Mouse (Mus musculus) limb, embryonic 10.5 days (tissue): ENCODE results near the gene Elovl3. TPM values are rescaled to one million over a fixed set of nuclear protein-coding genes. Genes with fewer than 3 reads are reported as not detected.

Experiments
- DNase-seq: peaks from one replicate; pipeline ENCODE4 v3.0.0-alpha.2; 2017; ENCODE audit warnings: low spot score
- H3K27ac ChIP-seq: fragments of 300-500 bp; sonication (generic); 2 replicates; pipeline ENCODE4 v1.5.1; 2016; ENCODE audit warnings: mild to moderate bottlenecking
- H3K27me3 ChIP-seq: fragments of 300-500 bp; sonication (generic); 2 replicates; pipeline ENCODE4 v1.6.1; 2016; ENCODE audit warnings: low read depth, mild to moderate bottlenecking; ENCODE audit not compliant: poor library complexity, severe bottlenecking
- H3K36me3 ChIP-seq: fragments of 300-500 bp; sonication (generic); 2 replicates; pipeline ENCODE4 v1.6.1; 2016; ENCODE audit warnings: mild to moderate bottlenecking, moderate library complexity
- H3K4me1 ChIP-seq: fragments of 300-500 bp; sonication (generic); 2 replicates; pipeline ENCODE4 v1.6.1; 2016
- H3K4me3 ChIP-seq: fragments of 300-500 bp; sonication (generic); 2 replicates; pipeline ENCODE4 v1.5.1; 2016; ENCODE audit warnings: mild to moderate bottlenecking, moderate library complexity
- H3K9me3 ChIP-seq: fragments of 300-500 bp; sonication (generic); replicated peaks from 2 replicates; pipeline ENCODE4 v1.6.1; 2016; ENCODE audit warnings: mild to moderate bottlenecking
- WGBS: fragments of 180-500 bp; shearing (Covaris S2); methylation state at CpG from one replicate; pipeline ENCODE4 v1.1.7; 2016; 5-methylcytosine and 5-hydroxymethylcytosine counted together
- polyA plus RNA-seq: library from polyadenylated mRNA; unstranded; fragments of >200 nt; fragmentation: Nextera tagmentation; extraction: Ambion mirVana; gene quantifications from 2 replicates; pipeline ENCODE4 v1.2.1, GENCODE M21; 2016

Elovl3 gene
- polyA plus RNA-seq, 1 experiment from 2014 or later: 0.13 TPM

- no peak for DNase-seq
- 95% methylated on average over 3 of the region's 3 CpGs for WGBS
- H3K4me1 ChIP-seq: no peaks in the 10 kb centered on the region
Observed at GRCm38 (mm10) chr19:46182241-46182640, 50.5 kb downstream of the Elovl3 start.

More at GRCm38 (mm10) chr19:46182241-46182640, 50.5 kb downstream of the Elovl3 start:
- H3K27ac ChIP-seq: no peak overlapping the region
- H3K36me3 ChIP-seq: no peaks in the 10 kb centered on the region
- no peaks in the 10 kb centered on the region for H3K27me3 ChIP-seq
- no peak overlapping the region for H3K4me3 ChIP-seq
- no peaks in the 10 kb centered on the region for H3K9me3 ChIP-seq

Other genes with a start within 250 kb of the Elovl3 start
- 18.0 and 20.1 TPM in 2 replicates for gene Armh3, start 133.4 kb upstream of the Elovl3 start, polyA plus RNA-seq
- gene Hps6, start 128.4 kb upstream of the Elovl3 start, polyA plus RNA-seq: 4.7 and 5.3 TPM in 2 replicates
- gene Pprc1, start 87.0 kb upstream of the Elovl3 start, polyA plus RNA-seq: 63.0 and 73.3 TPM in 2 replicates
- 96.4 and 104 TPM in 2 replicates for gene Ldb1, start 86.7 kb upstream of the Elovl3 start, polyA plus RNA-seq
- 145 and 186 TPM in 2 replicates for gene Nolc1, start 56.0 kb upstream of the Elovl3 start, polyA plus RNA-seq
- 0.59 and 2.1 TPM in 2 replicates for gene Pitx3, start 16.4 kb downstream of the Elovl3 start, polyA plus RNA-seq
- 39.5 and 47.8 TPM in 2 replicates for gene Gbf1, start 20.6 kb downstream of the Elovl3 start, polyA plus RNA-seq
- gene Nfkb2, start 172.4 kb downstream of the Elovl3 start, polyA plus RNA-seq: 4.5 and 5.8 TPM in 2 replicates
- 1.4 and 1.8 TPM in 2 replicates for gene Psd, start 195.3 kb downstream of the Elovl3 start, polyA plus RNA-seq
- 12.2 and 13.0 TPM in 2 replicates for gene Fbxl15, start 196.3 kb downstream of the Elovl3 start, polyA plus RNA-seq
- 150 and 183 TPM in 2 replicates for gene Cuedc2, start 206.8 kb downstream of the Elovl3 start, polyA plus RNA-seq
- 7.7 and 8.1 TPM in 2 replicates for gene Mfsd13a, start 209.2 kb downstream of the Elovl3 start, polyA plus RNA-seq
- 1.3 and 1.8 TPM in 2 replicates for gene 2310034G01Rik, start 218.4 kb downstream of the Elovl3 start, polyA plus RNA-seq